Mouse (Mus musculus): ENCODE results near the gene Golm1.
"Not testable (repeated sequence)": the region's sequence is repeated elsewhere in the genome, so short reads cannot be mapped to it uniquely, and the experiment has no call there.

DNA sequence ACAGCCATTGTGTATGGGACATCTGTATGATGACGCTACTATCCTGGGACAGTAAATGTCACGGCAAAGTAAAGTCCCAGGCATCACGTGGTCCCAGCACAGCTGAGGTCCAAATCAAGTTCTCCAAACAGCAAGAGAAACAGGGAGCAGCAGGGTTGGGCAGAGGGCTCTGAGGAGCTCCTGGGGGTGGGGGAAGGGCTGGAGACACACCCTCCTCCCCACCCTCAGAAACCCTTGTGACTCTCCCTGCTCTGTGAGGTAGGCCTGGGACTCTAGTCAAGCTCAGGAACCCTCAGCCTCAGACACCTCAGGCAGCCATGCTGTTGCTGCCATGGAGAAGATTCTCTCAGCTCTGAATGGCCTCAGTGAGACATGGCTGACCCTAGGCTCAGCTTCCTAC lies 36.4 kb upstream of the Golm1 start, which contains the start of gene Spata31d1b:
- not testable (repeated sequence) for TF ChIP-seq CTCF (IDR thresholded peaks at IDR 0.05; ENCODE audit: low read depth); EP300 (optimal IDR thresholded peaks at IDR 0.05)
